Mouse (Mus musculus): Measurements from ENCODE around the gene Cd320. TPM values are rescaled to one million over a fixed set of nuclear protein-coding genes. Genes with fewer than 3 reads are reported as not detected.

Cd320 gene
- 70.4 and 74.3 TPM in 2 replicates for polyA plus RNA-seq (2016; fragmentation: Nextera tagmentation; extraction: Ambion mirVana)

- H3K4me1 ChIP-seq: peaks cover 9% of the 10 kb centered on the region; the same call in 1 of the 2 replicates
- H3K27me3 ChIP-seq: no peaks in the 10 kb centered on the region
- peak; percentile 82 for ATAC-seq (ENCODE audit: insufficient number of reproducible peaks, insufficient read depth, low FRiP score, low TSS enrichment)
- H3K9me3 ChIP-seq: no peaks in the 10 kb centered on the region
- peak within 1 kb of the TSS; percentile 67 for H3K27ac ChIP-seq
- H3K4me3 ChIP-seq: peak within 1 kb of the TSS; percentile 85
- WGBS: under 1% methylated on average over 45 of the region's 45 CpGs
- peak within 1 kb of the TSS; percentile 72 for H3K9ac ChIP-seq
- H3K4me2 ChIP-seq (replicated peaks): peak within 1 kb of the TSS; percentile 91
- peaks cover 21% of the 10 kb centered on the region for H3K36me3 ChIP-seq
Observed at GRCm38 (mm10) chr17:33842966-33843795, at the start of gene Cd320. TSS of gene Cd320 (plus strand) at chr17:33843091.

- ATAC-seq (ENCODE audit: insufficient number of reproducible peaks, insufficient read depth, low FRiP score, low TSS enrichment): no peak
- no peak overlapping the region for H3K4me2 ChIP-seq (replicated peaks)
- H3K4me1 ChIP-seq: no peaks in the 10 kb centered on the region
- H3K4me3 ChIP-seq: no peak overlapping the region
- H3K9me3 ChIP-seq: no peaks in the 10 kb centered on the region
- 50% methylated on average over 3 of the region's 3 CpGs for WGBS
- no peaks in the 10 kb centered on the region for H3K27me3 ChIP-seq
- H3K9ac ChIP-seq: no peak overlapping the region
- H3K36me3 ChIP-seq: no peaks in the 10 kb centered on the region
- no peak overlapping the region for H3K27ac ChIP-seq
Observed at GRCm38 (mm10) chr17:33798306-33798705, 44.6 kb upstream of the Cd320 start.

- no peak overlapping the region for H3K4me3 ChIP-seq
- H3K9me3 ChIP-seq: no peaks in the 10 kb centered on the region
- no peaks in the 10 kb centered on the region for H3K36me3 ChIP-seq
- no peak for ATAC-seq (ENCODE audit: insufficient number of reproducible peaks, insufficient read depth, low FRiP score, low TSS enrichment)
- no peak overlapping the region for H3K27ac ChIP-seq
- 68% methylated on average over 1 of the region's 1 CpGs for WGBS
- no peak overlapping the region for H3K4me2 ChIP-seq (replicated peaks)
- no peaks in the 10 kb centered on the region for H3K27me3 ChIP-seq
- H3K4me1 ChIP-seq: no peaks in the 10 kb centered on the region
- no peak overlapping the region for H3K9ac ChIP-seq
Observed at GRCm38 (mm10) chr17:33799277-33799676, 43.6 kb upstream of the Cd320 start.

- Histone ChIP-seq H3K9ac (no peak overlapping the region), H3K27ac (no peak overlapping the region), H3K27me3 (no peaks in the 10 kb centered on the region), H3K4me1 (no peaks in the 10 kb centered on the region), H3K4me3 (no peak overlapping the region), H3K4me2 (replicated peaks) (no peak overlapping the region), H3K9me3 (no peaks in the 10 kb centered on the region), H3K36me3 (no peaks in the 10 kb centered on the region)
- no peak for ATAC-seq (ENCODE audit: insufficient number of reproducible peaks, insufficient read depth, low FRiP score, low TSS enrichment)
- 0% methylated on average over 2 of the region's 2 CpGs for WGBS
Observed at GRCm38 (mm10) chr17:33802221-33802620, 40.7 kb upstream of the Cd320 start.

- ATAC-seq (ENCODE audit: insufficient number of reproducible peaks, insufficient read depth, low FRiP score, low TSS enrichment): no peak
Observed at GRCm38 (mm10) chr17:33804205-33804604, 38.7 kb upstream of the Cd320 start.

GRCm38 (mm10) chr17:33804745-33805144 lies 38.1 kb upstream of the Cd320 start:
- Histone ChIP-seq H3K9me3 (no peaks in the 10 kb centered on the region), H3K4me1 (no peaks in the 10 kb centered on the region), H3K36me3 (no peaks in the 10 kb centered on the region), H3K9ac (no peak overlapping the region), H3K27ac (no peak overlapping the region), H3K4me3 (no peak overlapping the region), H3K4me2 (replicated peaks) (no peak overlapping the region), H3K27me3 (no peaks in the 10 kb centered on the region)
- ATAC-seq (ENCODE audit: insufficient number of reproducible peaks, insufficient read depth, low FRiP score, low TSS enrichment): no peak
- 65% methylated on average over 1 of the region's 1 CpGs for WGBS

More at GRCm38 (mm10) chr17:33804205-33804604, 38.7 kb upstream of the Cd320 start:
- Histone ChIP-seq H3K4me2 (replicated peaks) (no peak overlapping the region), H3K4me3 (no peak overlapping the region), H3K27me3 (no peaks in the 10 kb centered on the region), H3K9me3 (no peaks in the 10 kb centered on the region), H3K36me3 (no peaks in the 10 kb centered on the region), H3K27ac (no peak overlapping the region), H3K9ac (no peak overlapping the region), H3K4me1 (no peaks in the 10 kb centered on the region)
- WGBS: 52% methylated on average over 4 of the region's 4 CpGs

GRCm38 (mm10) chr17:33807181-33807888 lies 35.6 kb upstream of the Cd320 start:
- no peaks in the 10 kb centered on the region for H3K9me3 ChIP-seq
- no peak overlapping the region for H3K9ac ChIP-seq
- H3K4me1 ChIP-seq: peaks cover 7% of the 10 kb centered on the region; the same call in 1 of the 2 replicates
- ATAC-seq (ENCODE audit: insufficient number of reproducible peaks, insufficient read depth, low FRiP score, low TSS enrichment): no peak
- H3K27me3 ChIP-seq: 0 out of 2 replicates have a peak, but pooled peaks cover 6% of the 10 kb centered on the region
- WGBS: 62% methylated on average over 8 of the region's 9 CpGs
- no peak overlapping the region for H3K27ac ChIP-seq
- no peak overlapping the region for H3K4me3 ChIP-seq
- H3K4me2 ChIP-seq (replicated peaks): no peak overlapping the region
- no peaks in the 10 kb centered on the region for H3K36me3 ChIP-seq

- H3K9me3 ChIP-seq: no peaks in the 10 kb centered on the region
- no peak for ATAC-seq (ENCODE audit: insufficient number of reproducible peaks, insufficient read depth, low FRiP score, low TSS enrichment)
- no peak overlapping the region for H3K27ac ChIP-seq
- peaks cover 7% of the 10 kb centered on the region; the same call in 1 of the 2 replicates for H3K4me1 ChIP-seq
- no peak overlapping the region for H3K4me3 ChIP-seq
- H3K27me3 ChIP-seq: 0 out of 2 replicates have a peak, but pooled peaks cover 6% of the 10 kb centered on the region
- H3K9ac ChIP-seq: no peak overlapping the region
- no peaks in the 10 kb centered on the region for H3K36me3 ChIP-seq
- no peak overlapping the region for H3K4me2 ChIP-seq (replicated peaks)
- 36% methylated on average over 10 of the region's 10 CpGs for WGBS
Observed at GRCm38 (mm10) chr17:33808192-33808591, 34.7 kb upstream of the Cd320 start.

- Histone ChIP-seq H3K4me1 (peaks cover 7% of the 10 kb centered on the region; the same call in 1 of the 2 replicates), H3K36me3 (no peaks in the 10 kb centered on the region), H3K27ac (no peak within 1 kb of the TSS), H3K4me2 (replicated peaks) (peak within 1 kb of the TSS; percentile 84), H3K9me3 (no peaks in the 10 kb centered on the region), H3K4me3 (peak within 1 kb of the TSS; percentile 59), H3K9ac (peak within 1 kb of the TSS; percentile 51), H3K27me3 (0 out of 2 replicates have a peak, but pooled peaks cover 6% of the 10 kb centered on the region)
- peak; percentile 95 for ATAC-seq (ENCODE audit: insufficient number of reproducible peaks, insufficient read depth, low FRiP score, low TSS enrichment)
- 1% methylated on average over 36 of the region's 36 CpGs for whole genome bisulfite sequencing
Observed at GRCm38 (mm10) chr17:33810334-33811141, 32.4 kb upstream of the Cd320 start, which contains the start of gene Kank3. TSS of gene Kank3 (plus strand) at chr17:33810519.

GRCm38 (mm10) chr17:33811142-33811516 lies 31.8 kb upstream of the Cd320 start:
- H3K9ac ChIP-seq: peak overlapping the region; percentile 21; the same call in 1 of the 2 replicates
- 26% methylated on average over 7 of the region's 7 CpGs for WGBS

GRCm38 (mm10) chr17:33812475-33812874 lies 30.4 kb upstream of the Cd320 start:
- no peak for ATAC-seq (ENCODE audit: insufficient number of reproducible peaks, insufficient read depth, low FRiP score, low TSS enrichment)
- WGBS: 42% methylated on average over 3 of the region's 3 CpGs
- Histone ChIP-seq H3K4me2 (replicated peaks) (no peak overlapping the region), H3K9me3 (no peaks in the 10 kb centered on the region), H3K4me1 (peaks cover 11% of the 10 kb centered on the region), H3K27me3 (0 out of 2 replicates have a peak, but pooled peaks cover 6% of the 10 kb centered on the region), H3K4me3 (no peak overlapping the region), H3K36me3 (no peaks in the 10 kb centered on the region), H3K9ac (no peak overlapping the region), H3K27ac (no peak overlapping the region)

More at GRCm38 (mm10) chr17:33811142-33811516, 31.8 kb upstream of the Cd320 start:
- Histone ChIP-seq H3K27ac (no peak overlapping the region), H3K4me1 (peaks cover 7% of the 10 kb centered on the region; the same call in 1 of the 2 replicates), H3K9me3 (no peaks in the 10 kb centered on the region), H3K36me3 (no peaks in the 10 kb centered on the region), H3K27me3 (0 out of 2 replicates have a peak, but pooled peaks cover 6% of the 10 kb centered on the region), H3K4me2 (replicated peaks) (peak overlapping the region; percentile 84), H3K4me3 (peak overlapping the region; percentile 59)
- no peak for ATAC-seq (ENCODE audit: insufficient number of reproducible peaks, insufficient read depth, low FRiP score, low TSS enrichment)
